Mouse (Mus musculus) CH12.LX (cell line): Measurements from ENCODE around the gene Clk3.

Experiments
- BHLHE40 ChIP-seq: IDR thresholded peaks from 2 replicates; pipeline ENCODE4 v1.6.1; 2011; ENCODE audit warnings: mild to moderate bottlenecking, low read depth, low read length, improper control_type of control experiment
- CHD2 ChIP-seq: IDR thresholded peaks from 2 replicates; pipeline ENCODE4 v1.6.1; 2011; ENCODE audit warnings: low read length, improper control_type of control experiment
- CTCF ChIP-seq, 2 experiments: IDR thresholded peaks in 1 of 2; conservative IDR thresholded peaks in 1 of 2; 2 replicates each; pipeline ENCODE4 v1.5.1; 2011 to 2012; ENCODE audit warnings: low read depth in 2 of 2, low read length in 2 of 2, improper control_type of control experiment in 1 of 2, inconsistent platforms in 1 of 2, mild to moderate bottlenecking in 1 of 2, moderate library complexity in 1 of 2
- ELF1 ChIP-seq: IDR thresholded peaks from 2 replicates; pipeline ENCODE4 v1.6.1; 2014; ENCODE audit warnings: low read depth, mild to moderate bottlenecking, inconsistent platforms, low read length, improper control_type of control experiment
- EP300 ChIP-seq: IDR thresholded peaks from 2 replicates; pipeline ENCODE4 v1.6.1; 2011; ENCODE audit warnings: low read length, improper control_type of control experiment
- MXI1 ChIP-seq: IDR thresholded peaks from 2 replicates; pipeline ENCODE4 v1.6.1; 2011; ENCODE audit warnings: mild to moderate bottlenecking, low read depth, low read length, improper control_type of control experiment
- NRF1 ChIP-seq: IDR thresholded peaks from 2 replicates; pipeline ENCODE4 v1.6.1; 2014; ENCODE audit warnings: low read depth, mild to moderate bottlenecking, inconsistent platforms, low read length, improper control_type of control experiment, moderate library complexity
- POLR2A ChIP-seq: IDR thresholded peaks from 2 replicates; pipeline ENCODE4 v1.6.1; 2011; ENCODE audit warnings: low read depth, mild to moderate bottlenecking, improper control_type of control experiment, low read length
- RCOR1 ChIP-seq: conservative IDR thresholded peaks from 2 replicates; pipeline ENCODE4 v1.6.1; 2012; ENCODE audit warnings: low read depth, mild to moderate bottlenecking, inconsistent platforms, low read length, improper control_type of control experiment

- TF ChIP-seq BHLHE40 = no peak
- TF ChIP-seq CTCF (conservative IDR thresholded peaks at IDR 0.05 in 1 of 2, IDR thresholded peaks at IDR 0.05 in 1 of 2; ENCODE audit: low read depth in 2 of 2, low read length in 2 of 2) = no peak
- no peak for TF ChIP-seq MXI1
- TF ChIP-seq ELF1 = no peak
- TF ChIP-seq RCOR1 = no peak
- TF ChIP-seq POLR2A = no peak
- no peak for TF ChIP-seq EP300
- no peak for TF ChIP-seq CHD2
- TF ChIP-seq NRF1 = no peak
Observed at GRCm38 (mm10) chr9:57814866-57815265, 49.2 kb upstream of the Clk3 start.
